Mouse (Mus musculus): ENCODE data around the gene Gm11492.

The Gm11492 gene

GRCm38 (mm10) chr11:87566501-87566900, at the start of gene Gm11492:
Gene Gm11492 (plus strand): TSS chr11:87566653.
- CTCF ChIA-PET, result no interaction called here

DNA sequence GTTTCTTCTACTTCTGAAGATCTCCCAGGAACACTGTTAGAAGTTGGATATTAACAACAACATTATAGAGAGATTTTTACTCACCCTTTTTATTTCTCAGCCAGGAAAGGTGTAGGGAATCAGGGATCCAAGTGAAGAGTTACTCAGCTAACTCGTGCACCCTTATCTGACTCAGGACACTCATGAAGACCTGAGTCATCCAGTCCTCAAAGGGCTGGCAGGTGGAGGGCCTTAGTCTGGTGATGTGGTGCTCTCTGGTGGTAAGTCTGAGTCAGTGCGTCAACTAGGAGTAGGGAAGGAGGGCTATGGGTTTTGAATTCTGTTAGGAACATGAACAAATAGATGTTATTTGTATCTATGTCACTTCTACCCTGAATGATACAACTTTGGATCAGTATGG, 47.2 kb upstream of the Gm11492 start:
- CTCF ChIA-PET, result interaction anchor here (0.5 kb wide), 1 partner anchor 129 kb away, joined by 3 read pairs; no protein-coding TSS in a partner anchor

DNA sequence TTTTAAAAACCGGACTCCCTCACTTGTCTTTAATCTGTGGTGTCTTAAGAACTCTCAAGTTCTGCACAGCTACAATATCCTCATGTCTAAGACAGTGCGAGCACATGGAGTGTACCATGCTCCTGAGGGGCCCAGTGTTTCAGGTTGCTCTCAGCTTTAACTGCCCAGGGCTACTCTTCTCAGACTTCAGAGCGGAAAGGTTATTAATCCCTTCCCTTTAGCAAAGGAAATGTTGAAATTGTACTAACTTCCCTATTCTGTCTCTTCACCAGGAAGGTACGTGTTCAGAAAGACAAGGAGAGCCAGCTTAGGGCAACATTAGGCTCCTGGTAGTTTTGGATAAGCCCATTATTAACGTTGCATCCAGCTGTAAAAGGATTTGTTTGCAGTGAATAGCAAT, 43.0 kb upstream of the Gm11492 start:
- CTCF ChIA-PET, result no interaction called here

DNA sequence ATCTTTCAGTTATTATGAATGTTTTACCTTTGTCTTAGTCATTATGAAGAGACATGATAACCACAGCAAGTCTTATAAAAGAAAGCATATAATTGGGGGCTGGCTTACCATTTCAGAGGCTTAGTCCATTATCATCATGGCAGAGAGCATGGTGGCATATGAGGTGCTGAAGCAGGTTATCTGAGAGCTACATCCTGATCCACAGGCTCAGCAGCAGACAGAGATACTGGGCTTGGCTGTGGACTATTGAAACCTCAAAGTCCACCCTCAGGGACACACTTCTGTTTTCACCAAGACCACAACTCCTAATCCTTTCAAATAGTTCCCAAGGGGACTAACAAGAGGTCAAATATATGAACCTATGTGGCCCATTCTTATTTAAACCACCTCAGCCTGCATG, 42.5 kb upstream of the Gm11492 start:
- CTCF ChIA-PET, result no interaction called here

GRCm38 (mm10) chr11:87524780-87525179, 41.7 kb upstream of the Gm11492 start:
- CTCF ChIA-PET, result no interaction called here

- CTCF ChIA-PET, result no interaction called here
Measured at GRCm38 (mm10) chr11:87527364-87527763, 39.1 kb upstream of the Gm11492 start.

DNA sequence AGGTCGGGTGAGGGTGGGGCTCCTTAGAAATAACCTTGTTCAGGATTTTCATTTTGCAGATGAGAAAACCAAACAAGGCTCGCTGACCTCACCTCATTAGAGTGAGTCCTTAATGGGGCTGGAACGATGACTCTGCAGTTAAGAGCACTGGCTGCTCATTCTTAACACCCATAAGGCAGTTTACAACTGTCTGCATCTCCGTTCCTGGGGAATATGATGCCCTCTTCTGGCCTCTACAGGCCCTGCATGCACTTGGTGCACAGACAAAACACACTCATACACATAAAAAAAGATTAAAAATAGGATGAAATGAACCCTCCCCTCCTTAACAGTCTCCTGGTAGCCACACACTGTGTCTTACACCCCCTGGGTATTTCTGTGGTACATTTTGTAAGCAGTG, 38.5 kb upstream of the Gm11492 start:
- CTCF ChIA-PET, result no interaction called here

GRCm38 (mm10) chr11:87531695-87532094, 34.8 kb upstream of the Gm11492 start:
- CTCF ChIA-PET, result no interaction called here

GRCm38 (mm10) chr11:87542285-87542684, 24.2 kb upstream of the Gm11492 start:
- CTCF ChIA-PET, result no interaction called here

DNA sequence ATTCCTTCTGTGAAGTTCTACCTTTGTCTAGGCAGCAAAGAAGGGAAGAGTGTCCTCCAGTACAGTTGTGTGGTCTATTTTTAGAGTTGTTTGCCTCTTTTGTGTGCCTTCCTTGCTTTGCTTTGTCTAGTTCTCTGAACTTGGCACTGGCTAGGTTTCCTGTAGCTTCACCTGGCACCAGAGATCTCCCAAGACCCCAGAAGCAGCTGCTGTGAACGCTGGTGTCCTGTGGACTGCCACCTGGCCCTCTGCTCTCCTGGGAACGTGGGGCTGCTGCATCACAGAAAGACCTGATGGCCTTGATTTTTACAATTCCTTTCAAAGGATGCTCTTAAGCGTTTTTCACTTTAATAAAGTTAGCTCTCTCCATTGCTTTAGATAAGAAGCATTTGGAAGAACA, 23.5 kb upstream of the Gm11492 start:
- CTCF ChIA-PET, result no interaction called here

- CTCF ChIA-PET, result no interaction called here
Measured at GRCm38 (mm10) chr11:87553342-87553741, 13.1 kb upstream of the Gm11492 start.

GRCm38 (mm10) chr11:87554386-87554785, 12.1 kb upstream of the Gm11492 start:
- CTCF ChIA-PET, result no interaction called here

GRCm38 (mm10) chr11:87555106-87555703, 11.2 kb upstream of the Gm11492 start:
- CTCF ChIA-PET, result no interaction called here

DNA sequence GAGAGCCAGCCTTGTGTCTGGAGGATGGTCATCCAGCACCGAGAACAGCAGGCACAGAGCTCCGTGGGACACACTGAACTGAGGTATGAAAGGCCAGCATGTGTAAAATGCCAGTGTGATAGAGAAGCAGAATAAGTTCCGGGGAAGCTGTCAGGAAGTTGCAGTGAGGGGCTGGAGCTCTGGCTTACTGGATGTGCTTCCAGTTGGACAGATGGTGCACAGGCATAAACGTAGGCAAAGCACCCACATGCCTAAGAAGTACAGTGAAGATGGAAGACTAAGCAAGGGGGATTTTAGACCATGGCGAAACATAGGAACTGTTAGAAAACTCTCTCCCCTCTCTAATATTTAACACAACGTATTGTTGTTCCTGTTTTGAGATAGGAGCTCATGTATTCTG, 5.2 kb upstream of the Gm11492 start:
- CTCF ChIA-PET, result interaction anchor here (0.6 kb wide), 1 partner anchor 1265 kb away, joined by 3 read pairs; no protein-coding TSS in a partner anchor

- CTCF ChIA-PET, result interaction anchor here (0.6 kb wide), 1 partner anchor 165 kb away, joined by 5 read pairs; no protein-coding TSS in a partner anchor
Measured at GRCm38 (mm10) chr11:87568255-87568953, 2.0 kb downstream of the Gm11492 start, which contains the start of gene Sept4. Gene Sept4 (plus strand): TSS chr11:87568903.

- CTCF ChIA-PET, result no interaction called here
Measured at GRCm38 (mm10) chr11:87570743-87571142, 4.3 kb downstream of the Gm11492 start.

DNA sequence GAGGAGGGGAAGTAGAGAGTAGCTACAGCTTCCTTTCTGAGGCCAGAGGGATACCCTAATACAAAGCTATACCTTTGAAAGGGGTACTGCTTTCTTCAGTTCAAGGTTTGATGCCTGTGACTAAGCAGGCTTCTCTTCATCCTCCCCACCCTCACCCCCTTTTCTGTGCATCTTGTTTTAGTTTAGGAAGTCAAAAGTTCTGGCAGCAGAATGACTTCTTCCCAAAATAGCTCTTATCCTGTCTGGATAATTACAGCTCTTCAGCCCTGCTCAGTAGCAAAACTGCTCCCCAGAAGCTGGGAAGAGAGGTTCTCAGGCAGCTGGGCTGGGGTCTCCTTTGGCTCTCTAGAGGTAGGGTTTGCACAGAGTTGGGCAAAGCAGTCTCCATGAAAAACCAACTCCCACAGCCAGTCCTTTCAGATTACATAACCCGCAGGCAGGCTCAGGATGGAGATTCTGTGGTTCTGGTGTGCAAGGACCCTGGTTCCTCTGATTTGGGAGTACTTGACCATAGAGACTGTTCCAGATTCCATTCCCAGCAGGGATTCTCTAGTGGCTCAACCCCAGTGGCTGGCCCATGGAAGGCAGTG, 5.0 kb downstream of the Gm11492 start:
- CTCF ChIA-PET, result no interaction called here

DNA sequence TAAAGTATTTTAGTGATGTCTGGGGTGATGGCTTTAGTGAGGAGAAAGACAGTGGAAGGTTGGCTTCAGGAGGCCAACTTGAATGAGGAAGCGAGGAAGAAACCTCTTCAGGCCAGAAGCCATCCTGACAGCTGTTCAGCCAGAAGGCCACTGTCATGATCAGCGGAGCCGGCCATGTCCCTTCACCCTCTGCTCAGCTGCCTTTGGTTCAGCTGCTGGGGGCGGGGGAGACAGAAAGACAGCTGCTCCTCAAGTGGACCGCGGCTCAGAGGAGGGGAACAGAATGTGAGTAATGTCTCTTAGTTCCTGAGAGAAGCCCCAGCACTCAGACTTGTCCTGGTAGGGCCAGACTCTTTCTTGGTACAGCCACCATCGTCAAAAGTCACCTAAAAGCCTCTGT, 7.3 kb downstream of the Gm11492 start:
- CTCF ChIA-PET, result no interaction called here

GRCm38 (mm10) chr11:87574520-87575180, 8.2 kb downstream of the Gm11492 start:
- CTCF ChIA-PET, result no interaction called here

- CTCF ChIA-PET, result interaction anchor here (0.6 kb wide), 1 partner anchor 28 kb away, joined by 5 read pairs; no protein-coding TSS in a partner anchor
Measured at GRCm38 (mm10) chr11:87577601-87578248, 11.3 kb downstream of the Gm11492 start.

DNA sequence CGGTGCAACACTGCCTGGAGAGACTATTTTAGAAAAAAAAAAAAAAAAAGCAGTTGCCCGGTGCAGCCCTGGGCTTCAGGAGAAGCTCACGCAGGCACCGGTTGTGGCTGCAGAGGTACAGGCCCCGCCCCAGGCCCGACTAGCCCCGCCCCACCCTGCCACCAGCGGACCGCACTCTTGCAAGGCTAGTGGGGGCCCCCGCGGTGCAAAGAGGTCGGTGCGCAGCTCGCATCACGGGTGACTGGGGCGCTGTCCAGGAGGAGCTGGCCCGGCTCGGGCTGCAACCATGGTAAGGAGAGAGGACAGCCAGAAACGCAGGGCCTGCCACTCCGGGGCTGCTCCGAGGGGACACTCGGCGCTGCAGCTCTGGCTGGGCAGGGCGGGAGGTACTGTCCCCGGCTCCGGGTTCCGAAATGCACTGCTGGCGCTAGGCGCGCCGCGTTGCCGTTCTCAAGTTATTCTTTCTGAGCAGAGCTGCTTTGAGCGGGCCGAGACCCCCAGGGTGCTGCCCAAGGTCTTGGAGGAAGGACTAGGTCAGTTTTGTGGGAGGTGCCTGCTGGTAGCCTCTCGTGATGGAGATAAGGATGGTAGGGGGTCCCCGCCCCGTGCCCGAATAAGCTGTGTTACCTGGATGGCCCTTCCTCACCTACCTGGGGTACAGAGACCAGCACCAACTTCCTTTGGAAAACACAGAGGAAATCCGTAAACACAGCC, 12.0 kb downstream of the Gm11492 start:
- CTCF ChIA-PET, result interaction anchor here (0.6 to 0.9 kb wide), 3 partner anchors 18 to 36 kb away, joined by 3 to 5 read pairs (median 4); no protein-coding TSS in a partner anchor

All from spleen, embryonic (tissue).